In the genomic region with DNA sequence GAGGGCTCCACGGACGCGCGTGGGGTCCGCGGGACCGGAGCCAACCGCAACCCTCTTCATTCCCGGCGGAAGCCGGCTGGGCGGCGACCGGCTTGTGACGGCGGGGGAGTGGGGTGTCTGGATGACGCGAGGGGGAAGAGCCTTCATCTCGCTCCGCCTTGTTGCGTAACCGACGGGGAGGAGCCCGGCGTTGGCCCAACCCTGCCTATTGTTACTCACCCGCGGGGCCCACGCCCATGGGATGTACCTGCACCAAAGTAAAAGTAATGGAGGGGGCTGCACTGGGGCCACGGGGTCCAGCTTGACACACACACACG, we compare ENCODE assay signal across 8 mouse cellular contexts. TPM values are rescaled to one million over a fixed set of nuclear protein-coding genes. Genes with fewer than 3 reads are reported as not detected.
A peak's percentile ranks its signal among the peaks of the same experiment; 100 is the strongest.
DNase-seq lines count a peak whose midpoint lies in the region; ATAC-seq lines count a peak whose summit lies in the region.

No protein-coding gene starts in this region.

- no peaks in the 10 kb centered on the region for H3K27me3 ChIP-seq in hindbrain, embryonic 12.5 days

- H3K4me1 ChIP-seq in hindbrain, embryonic 12.5 days, result peaks cover 4% of the 10 kb centered on the region; the same call in 1 of the 2 replicates

- peak; percentile 96 for ATAC-seq in hindbrain, embryonic 12.5 days (ENCODE audit: low FRiP score)

- peak overlapping the region; percentile 65 for H3K9ac ChIP-seq in hindbrain, embryonic 12.5 days

- H3K27ac ChIP-seq in hindbrain, embryonic 12.5 days, result peak overlapping the region; percentile 78; the same call in 1 of the 2 replicates

- H3K4me2 ChIP-seq in hindbrain, embryonic 12.5 days (replicated peaks), result peak overlapping the region; percentile 60

- peak; percentile 94 for DNase-seq in Muller cell, postnatal 12 days (ENCODE audit: inconsistent ontology term)
- peak; percentile 89 for DNase-seq in cerebellum, adult 9-10 months
- DNase-seq in frontal cortex, postnatal 10 days (ENCODE audit: low spot score in 2 of 2), result peak; percentile 81 to 85
- peak; percentile 65 to 67 for DNase-seq in layer of hippocampus, postnatal 25 days (ENCODE audit: extremely low spot score in 1 of 2, low spot score in 1 of 2)
- peak; percentile 92 for DNase-seq in lung, postnatal 14 days
- peak; percentile 85 for DNase-seq in ovary, postnatal 36 days (ENCODE audit: low spot score)
- peak; percentile 93 for DNase-seq in thymus, postnatal 14 days

- H3K9me3 ChIP-seq in hindbrain, embryonic 12.5 days (replicated peaks), result no peaks in the 10 kb centered on the region

- peak overlapping the region; percentile 61 for H3K4me3 ChIP-seq in hindbrain, embryonic 12.5 days

- WGBS in hindbrain, embryonic 12.5 days, result 4% methylated on average over 14 of the region's 30 CpGs

- H3K36me3 ChIP-seq in hindbrain, embryonic 12.5 days, result no peaks in the 10 kb centered on the region

RNA-seq across cellular contexts. Expression of gene Prkx, which starts 0.3 kb away (rescaled TPM):
- 24.4 and 27.5 TPM in 2 replicates for polyA plus RNA-seq in hindbrain, embryonic 12.5 days (2016; fragmentation: Nextera tagmentation; extraction: Ambion mirVana)
- 10 to 100 TPM; 11.4 to 12.8 TPM for total RNA-seq in layer of hippocampus, postnatal 25 days (2021)

RNA-seq across cellular contexts. Expression of gene Pbsn, which starts 57.6 kb away (rescaled TPM):
- polyA plus RNA-seq in hindbrain, embryonic 12.5 days (2016; fragmentation: Nextera tagmentation; extraction: Ambion mirVana), result not detected in 2 replicates
- not detected for total RNA-seq in layer of hippocampus, postnatal 25 days (2021)

Comparison
In these comparisons a context has a peak if more than half of its experiments do, and no peak if none do; other contexts are left out.
1. Peak in every context shown above with its lines: DNase-seq, ATAC-seq, H3K4me3 ChIP-seq and H3K27ac ChIP-seq.